ENCODE assay signal across 8 mouse cellular contexts in the genomic region with DNA sequence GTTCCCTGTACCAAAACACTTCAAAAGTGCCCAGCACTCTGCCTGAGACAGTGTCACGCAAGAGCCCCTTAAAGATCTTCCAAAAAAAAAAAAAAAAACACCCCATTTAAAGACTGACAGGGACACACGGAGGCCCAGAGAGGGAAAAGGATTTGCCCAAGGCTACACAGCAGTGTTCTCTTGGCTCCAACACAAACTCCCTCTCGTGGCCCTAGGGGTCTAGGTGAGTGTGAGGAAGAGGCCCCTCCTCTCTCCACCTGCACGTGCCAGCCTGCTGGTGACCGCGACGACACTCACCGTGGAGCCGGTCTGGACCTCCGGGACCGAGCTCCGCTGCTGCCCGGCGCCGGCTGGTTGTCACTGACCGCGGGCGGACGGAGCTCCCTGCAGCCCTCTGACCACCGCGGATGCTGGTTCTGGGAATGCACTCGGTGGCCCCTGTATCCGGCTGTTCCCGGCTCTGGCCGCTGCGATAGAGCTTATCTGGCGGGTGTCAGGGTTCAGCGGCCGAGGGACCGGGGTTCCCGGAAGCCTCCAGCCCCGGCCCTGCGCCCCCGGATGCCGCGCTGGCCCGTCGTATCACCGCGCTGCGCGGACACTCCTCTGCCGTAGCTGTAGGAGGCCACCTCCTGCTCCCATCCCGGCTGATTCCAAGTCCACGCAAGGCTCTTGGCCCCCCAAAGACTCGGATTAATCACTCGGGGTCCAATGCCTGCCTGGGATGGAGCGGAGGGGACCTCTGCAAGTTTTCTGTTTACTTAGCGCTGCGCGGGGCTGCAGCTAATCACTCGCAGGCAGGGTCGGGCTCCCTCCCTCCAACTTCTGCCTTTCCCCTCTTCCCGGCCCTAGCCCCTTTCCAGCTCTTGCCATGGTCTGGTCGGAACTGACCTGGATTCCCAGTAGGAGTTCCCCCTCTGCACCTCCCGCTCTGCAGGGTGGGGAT. TPM values are rescaled to one million over a fixed set of nuclear protein-coding genes. Genes with fewer than 3 reads are reported as not detected.
DNase-seq lines count a peak whose midpoint lies in the region; ATAC-seq lines count a peak whose summit lies in the region.

No protein-coding gene starts in this region.

- H3K9ac ChIP-seq in heart, embryonic 11.5 days (ENCODE audit: low read depth, low read length): peak overlapping the region; percentile 77
- H3K9ac ChIP-seq in kidney, embryonic 14.5 days (ENCODE audit: low read depth, low read length): peak overlapping the region; percentile 56

- ATAC-seq in heart, embryonic 11.5 days (replicated peaks; ENCODE audit: insufficient number of reproducible peaks, low FRiP score, low TSS enrichment): peak; percentile 72
- peak; percentile 44; the same call in 1 of the 2 replicates for ATAC-seq in kidney, embryonic 14.5 days (ENCODE audit: low FRiP score, low TSS enrichment)
- peak; percentile 48 for ATAC-seq in megakaryocyte progenitor cell, adult 5-6 weeks (replicated peaks; ENCODE audit: poor library complexity)

- DNase-seq in cerebellum, postnatal 10 days: peak; percentile 37 to 41
- no peak for DNase-seq in cerebellum, adult 11-12 months
- peak; percentile 48 to 64 for DNase-seq in adrenal gland, postnatal 36 days
- no peak for DNase-seq in thymus, adult 18-20 months
- DNase-seq in left cerebral cortex, adult 18-20 months (ENCODE audit: low spot score in 2 of 2): no peak

- H3K4me3 ChIP-seq in heart, embryonic 11.5 days (ENCODE audit: low read depth, low read length): peak overlapping the region; percentile 58
- H3K4me3 ChIP-seq in kidney, embryonic 14.5 days (ENCODE audit: low read length): peak overlapping the region; percentile 54

- under 1% methylated on average over 56 of the region's 56 CpGs for WGBS in heart, embryonic 11.5 days (ENCODE audit: insufficient replicate concordance)
- under 1% methylated on average over 56 of the region's 56 CpGs for WGBS in kidney, embryonic 14.5 days

- peaks cover 30% of the 10 kb centered on the region for H3K4me1 ChIP-seq in heart, embryonic 11.5 days (ENCODE audit: control insufficient read depth, insufficient read depth, low read length)
- peaks cover 27% of the 10 kb centered on the region for H3K4me1 ChIP-seq in kidney, embryonic 14.5 days (ENCODE audit: control insufficient read depth, insufficient read depth, low read length)

- H3K27ac ChIP-seq in heart, embryonic 11.5 days (ENCODE audit: low read depth, low read length): peak overlapping the region; percentile 68; the same call in 1 of the 2 replicates
- no peak overlapping the region for H3K27ac ChIP-seq in kidney, embryonic 14.5 days (ENCODE audit: low read depth, low read length)

- H3K27me3 ChIP-seq in heart, embryonic 11.5 days (ENCODE audit: control insufficient read depth, insufficient read depth, low read length): peaks cover 3% of the 10 kb centered on the region; the same call in 1 of the 2 replicates
- H3K27me3 ChIP-seq in kidney, embryonic 14.5 days (ENCODE audit: control insufficient read depth, insufficient read depth, low read length): peaks cover 14% of the 10 kb centered on the region

- H3K36me3 ChIP-seq in heart, embryonic 11.5 days (ENCODE audit: control insufficient read depth, insufficient read depth, low read length): no peaks in the 10 kb centered on the region
- no peaks in the 10 kb centered on the region for H3K36me3 ChIP-seq in kidney, embryonic 14.5 days (ENCODE audit: control insufficient read depth, insufficient read depth, low read length)

- no peaks in the 10 kb centered on the region for H3K9me3 ChIP-seq in heart, embryonic 11.5 days (replicated peaks; ENCODE audit: control insufficient read depth, low read length)
- no peaks in the 10 kb centered on the region; the same call in 1 of the 2 replicates for H3K9me3 ChIP-seq in kidney, embryonic 14.5 days (ENCODE audit: control insufficient read depth, low read length)

- peak overlapping the region; percentile 96 for H3K4me2 ChIP-seq in heart, embryonic 11.5 days
- peak overlapping the region; percentile 89 for H3K4me2 ChIP-seq in kidney, embryonic 14.5 days (replicated peaks; ENCODE audit: low read depth, low read length)

RNA-seq across cellular contexts. Expression of a gene that starts 30.5 kb away (rescaled TPM):
- 1 to 10 TPM in 1 of 2 experiments, under 1 TPM in 1; 0.99 to 1.3 TPM for total RNA-seq in adrenal gland, postnatal 36 days (2021)
- polyA plus RNA-seq in heart, embryonic 11.5 days (2014; fragmentation: Nextera tagmentation; extraction: Ambion mirVana): 8.9 and 11.8 TPM in 2 replicates
- 9.7 and 22.0 TPM in 2 replicates for polyA plus RNA-seq in kidney, embryonic 14.5 days (2014; fragmentation: Nextera tagmentation; extraction: Ambion mirVana)
- 0.07 and 0.42 TPM in 2 replicates for total RNA-seq in megakaryocyte progenitor cell, adult 5-6 weeks (2015)
- 0.25 and 0.78 TPM in 2 replicates for total RNA-seq in megakaryocyte progenitor cell, adult 5-6 weeks (2017)
- total RNA-seq in left cerebral cortex, adult 18-20 months (2021): 1 to 10 TPM; 5.5 to 5.7 TPM

RNA-seq across cellular contexts. Expression of a gene that starts 39.9 kb away (rescaled TPM):
- total RNA-seq in adrenal gland, postnatal 36 days (2021): 1 to 10 TPM; 2.1 TPM
- 0.97 and 2.1 TPM in 2 replicates for polyA plus RNA-seq in heart, embryonic 11.5 days (2014; fragmentation: Nextera tagmentation; extraction: Ambion mirVana)
- 0.53 and 1.0 TPM in 2 replicates for polyA plus RNA-seq in kidney, embryonic 14.5 days (2014; fragmentation: Nextera tagmentation; extraction: Ambion mirVana)
- total RNA-seq in megakaryocyte progenitor cell, adult 5-6 weeks (2015): not detected in 2 replicates
- total RNA-seq in megakaryocyte progenitor cell, adult 5-6 weeks (2017): not detected in 2 replicates
- total RNA-seq in left cerebral cortex, adult 18-20 months (2021): under 1 TPM; 0.33 to 0.59 TPM

Comparison
In these comparisons a context has a peak if more than half of its experiments do, and no peak if none do; other contexts are left out.
1. DNase-seq: peak in cerebellum, postnatal 10 days (2 of 2) and adrenal gland, postnatal 36 days (2 of 2); none in cerebellum, adult 11-12 months (single experiment), thymus, adult 18-20 months (0 of 2) and left cerebral cortex, adult 18-20 months (0 of 2).
2. Peak in every context shown above with its lines, with median percentiles within 50 percentile points of each other: ATAC-seq.